Mouse (Mus musculus) adrenal gland, postnatal 10 days (tissue): ENCODE data around the gene Tmem125. TPM values are rescaled to one million over a fixed set of nuclear protein-coding genes. Genes with fewer than 3 reads are reported as not detected.

ENCODE experiments used
- DNase-seq: peaks from one replicate; pipeline ENCODE4 v3.0.0; 2021; ENCODE audit warnings: mixed read lengths
- long read RNA-seq, 2 experiments: library from polyadenylated mRNA; stranded (forward); transcript quantifications; one replicate each; pipeline ENCODE4 v2.0.0; 2021
- total RNA-seq, 2 experiments: library from RNA; stranded (reverse); gene quantifications; 2 replicates each; pipeline ENCODE4 v1.2.3; 2021

Gene Tmem125
- total RNA-seq, result 1 to 10 TPM; 1.3 to 1.6 TPM
- long read RNA-seq, experiment 1, partial matches to known transcripts, result 0 of 4 reads
- long read RNA-seq, experiment 1, other reads (novel, unspliced or antisense), result 4 of 4 reads
- long read RNA-seq, experiment 2, partial matches to known transcripts, result 1 of 4 reads
- long read RNA-seq, experiment 2, other reads (novel, unspliced or antisense), result 0 of 4 reads

DNA sequence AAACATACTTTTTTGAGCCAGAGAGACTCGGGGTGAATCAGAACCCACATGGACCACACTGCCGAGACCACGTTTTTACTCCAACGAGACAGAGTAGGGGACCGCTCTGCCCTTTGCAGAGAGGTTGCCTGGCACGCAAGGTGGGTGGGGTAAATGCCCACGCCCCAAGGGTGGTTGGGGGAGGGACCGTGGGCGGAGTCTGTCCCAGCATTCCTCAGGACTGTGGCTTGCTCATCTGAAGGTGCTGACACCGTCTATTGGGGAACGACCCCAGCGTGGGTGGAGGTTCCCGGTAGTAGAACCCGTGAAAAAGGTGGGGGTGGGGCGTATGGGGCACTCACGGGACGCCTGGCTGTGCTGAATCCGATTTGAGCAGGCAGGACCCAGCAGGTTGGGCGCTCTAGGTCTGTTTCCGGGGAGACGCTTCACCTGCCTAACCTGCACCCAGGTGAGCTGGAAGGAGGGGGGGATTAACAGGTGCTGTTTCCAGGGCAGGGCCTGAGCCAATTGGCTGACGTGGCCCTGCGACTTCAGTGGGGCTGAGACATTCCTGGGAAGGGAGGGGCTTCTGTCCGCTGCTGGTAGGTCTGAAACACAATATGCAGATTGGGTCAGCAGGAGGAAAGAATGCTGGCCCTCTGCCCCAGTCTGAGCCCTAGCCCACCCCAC lies at the start of gene Tmem125:
Gene Tmem125 (minus strand): TSS at position 453 of the 669 bp plus-strand sequence.
- peak; percentile 74 for DNase-seq

DNA sequence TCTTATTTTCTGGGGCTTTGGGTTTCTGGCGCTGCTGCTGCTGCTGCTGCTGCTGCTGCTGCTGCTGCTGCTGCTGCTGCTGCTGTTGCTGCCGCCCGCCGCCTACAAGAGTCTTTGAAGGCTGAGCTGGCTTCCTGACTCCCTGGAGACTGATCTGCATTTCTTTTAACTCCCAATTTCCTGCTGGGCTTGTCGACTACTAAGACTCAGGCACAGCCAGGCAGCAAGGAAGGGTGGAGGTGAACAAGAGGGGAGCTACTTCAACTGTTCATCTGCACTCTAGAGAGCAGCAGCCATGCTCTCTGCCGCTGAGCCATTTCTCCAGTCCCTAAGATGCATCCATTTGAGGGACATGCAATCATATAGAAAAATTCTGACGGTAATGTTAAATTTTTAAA lies 45.9 kb upstream of the Tmem125 start:
- no peak for DNase-seq

DNA sequence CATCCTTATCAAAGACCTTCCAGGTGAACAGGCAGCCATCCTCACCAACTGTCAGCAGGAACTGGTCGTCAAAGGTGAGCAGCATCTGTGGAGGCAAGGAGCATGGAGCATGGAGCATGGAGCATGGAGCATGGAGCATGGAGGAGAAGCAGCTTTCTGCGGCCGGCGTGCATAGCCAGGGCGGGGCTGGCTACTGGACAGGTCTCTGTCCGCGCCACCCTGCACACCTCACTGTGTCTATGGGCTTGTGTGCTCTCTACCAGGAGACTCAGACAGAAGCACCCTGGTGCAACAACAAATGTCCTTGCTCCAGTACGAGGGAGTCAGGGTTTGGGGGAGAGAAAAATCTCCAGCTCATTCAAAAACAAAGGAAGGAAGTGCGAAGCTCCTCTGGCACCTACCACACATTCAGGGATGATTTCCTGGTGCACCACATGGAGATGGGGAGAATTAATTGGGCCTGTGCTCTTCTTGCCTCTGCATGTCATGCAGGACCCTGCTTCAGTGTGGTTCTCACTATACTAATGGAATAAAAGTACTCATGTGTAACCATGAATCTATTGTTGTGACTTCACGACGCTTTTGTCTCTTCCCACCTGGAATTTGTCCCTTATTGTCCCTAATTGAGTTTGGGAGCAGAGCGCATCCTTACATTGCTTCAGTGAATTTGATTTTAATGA lies 45.3 kb upstream of the Tmem125 start:
- DNase-seq, result no peak

DNA sequence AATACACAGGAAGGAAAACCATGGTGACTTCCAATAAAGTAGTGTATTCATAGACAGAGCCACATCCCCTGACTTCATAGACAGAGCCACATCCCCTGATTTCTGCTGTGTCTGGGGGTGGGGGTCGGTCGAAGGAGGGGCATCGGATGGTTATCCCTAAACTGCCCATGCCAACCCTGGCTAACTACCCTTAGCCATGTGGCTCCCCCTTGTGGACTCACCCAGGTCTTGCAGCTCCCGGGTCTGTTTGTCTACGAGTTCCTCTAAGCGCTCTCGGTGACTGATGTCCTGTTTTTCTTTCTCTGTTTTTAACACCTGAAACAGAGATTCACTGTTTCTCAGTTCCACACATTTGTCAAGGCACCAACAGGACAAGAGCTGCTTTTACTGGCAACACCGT lies 38.8 kb upstream of the Tmem125 start:
- no peak for DNase-seq

DNA sequence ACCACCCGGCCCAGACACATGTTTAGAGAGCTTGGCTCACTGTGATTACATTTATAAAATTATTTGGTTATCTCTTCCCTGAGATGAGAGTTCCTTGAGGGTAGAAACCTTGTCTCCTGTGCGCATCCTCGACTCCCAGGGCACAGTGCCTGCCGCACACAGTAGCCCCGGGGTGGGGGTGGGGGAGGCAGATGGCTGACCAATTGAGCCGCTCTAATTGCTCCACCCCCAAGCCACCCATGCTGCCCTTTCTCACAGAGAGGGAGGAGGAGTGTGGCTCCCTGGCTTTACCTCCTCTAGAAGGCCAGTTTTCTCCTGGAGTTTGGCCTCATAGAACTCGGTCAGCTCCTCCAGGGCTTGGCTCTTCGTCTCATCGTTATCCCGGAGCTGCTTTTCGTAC lies 37.7 kb upstream of the Tmem125 start:
- no peak for DNase-seq

DNA sequence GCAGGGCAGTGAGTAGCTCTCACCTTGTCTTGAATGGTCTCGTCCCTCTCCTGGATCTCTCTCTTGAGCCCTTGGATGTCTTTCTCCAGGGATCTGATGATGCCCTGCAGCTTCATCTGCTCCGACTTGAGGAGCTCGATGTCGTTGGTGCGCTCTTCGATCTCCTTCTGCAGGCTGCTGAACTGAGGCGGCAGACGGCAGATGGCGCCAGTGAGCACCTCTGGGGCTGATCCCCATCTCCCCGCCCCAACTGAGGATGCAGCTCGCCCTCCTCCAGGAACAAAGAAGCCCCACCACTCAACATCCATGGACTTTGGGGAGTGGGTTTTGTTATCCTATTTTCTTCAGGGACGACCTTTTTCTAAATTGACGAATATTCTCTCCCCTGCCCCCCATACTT lies 35.5 kb upstream of the Tmem125 start:
- DNase-seq, result peak; percentile 50

DNA sequence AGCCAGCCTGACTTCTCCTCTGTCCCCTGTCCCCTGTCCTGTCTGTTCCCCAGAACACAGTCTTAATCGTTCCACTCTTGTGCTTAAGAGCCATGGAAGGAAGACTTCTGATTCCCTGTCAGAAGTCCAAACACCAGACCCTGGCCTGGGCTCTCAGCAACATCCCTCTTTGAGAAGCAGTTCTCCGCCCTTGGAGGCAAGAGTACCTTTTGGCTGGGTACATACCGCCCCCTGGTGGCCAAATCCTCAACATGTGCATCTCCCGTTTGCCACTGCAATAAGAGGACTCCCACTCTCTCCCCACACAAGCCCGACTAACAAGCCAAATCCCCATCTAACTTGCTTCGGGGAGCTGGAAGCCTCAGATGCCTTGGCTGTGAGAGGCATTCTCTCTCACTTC lies 32.3 kb upstream of the Tmem125 start:
- DNase-seq, result peak; percentile 91

DNA sequence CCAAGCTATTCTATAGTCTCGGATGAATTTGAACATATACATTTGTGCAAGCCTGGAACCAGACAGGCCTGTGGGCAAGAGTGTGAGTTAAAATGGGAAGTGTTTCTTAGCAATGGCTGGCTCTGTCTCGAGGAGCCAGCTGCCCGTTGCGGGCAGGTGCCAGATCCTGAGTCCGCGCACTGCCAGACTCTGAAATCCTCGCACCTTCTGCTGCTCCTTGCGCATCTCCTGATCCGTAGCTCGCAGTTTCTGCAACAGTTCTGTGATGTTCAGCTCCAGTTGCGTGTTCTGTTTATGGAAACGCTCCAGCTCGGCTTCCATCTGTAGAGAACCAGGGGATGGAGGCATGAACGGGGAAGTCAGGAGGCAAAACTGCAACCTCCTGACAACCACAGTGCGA lies 27.6 kb upstream of the Tmem125 start:
- no peak for DNase-seq

DNA sequence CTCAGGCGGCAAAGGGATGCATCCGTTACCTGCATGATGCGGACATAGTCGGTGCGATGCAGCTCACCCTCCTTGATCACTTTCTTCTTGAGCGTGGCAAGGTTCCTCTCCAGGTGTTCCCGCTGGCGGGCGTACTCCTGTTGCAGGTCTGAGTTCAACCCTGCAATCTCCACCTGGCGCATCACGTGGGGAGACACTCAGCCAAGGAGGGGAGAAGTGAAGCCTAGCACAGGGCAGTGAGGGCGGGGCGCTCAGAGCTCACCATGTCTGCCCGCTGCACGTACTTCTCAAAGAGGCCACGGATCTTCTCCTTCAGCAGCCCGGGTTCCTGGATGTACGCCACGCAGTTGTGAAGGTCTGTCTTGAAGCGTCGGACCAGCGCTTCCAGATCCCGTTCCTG lies 25.5 kb upstream of the Tmem125 start:
- DNase-seq, result no peak

DNA sequence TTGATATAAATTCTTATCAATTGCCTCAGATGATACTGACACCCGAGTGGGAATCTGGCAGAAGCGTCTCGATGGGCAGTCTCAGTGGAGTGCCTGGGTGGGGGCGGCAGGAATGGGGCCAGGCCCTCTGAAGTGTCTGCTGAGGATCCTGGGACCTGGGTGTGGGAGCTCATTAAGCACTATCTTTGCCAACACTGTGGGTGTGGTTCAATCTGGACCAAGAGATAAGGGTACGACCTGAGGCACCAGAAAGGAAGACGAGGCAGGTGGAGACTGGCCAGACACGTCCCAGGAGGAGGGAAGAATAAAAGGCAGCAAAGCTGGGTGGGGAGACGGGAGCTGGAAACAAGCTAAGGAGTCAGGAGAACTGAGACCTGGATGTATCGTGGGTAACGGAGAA lies 24.9 kb upstream of the Tmem125 start:
- no peak for DNase-seq

DNA sequence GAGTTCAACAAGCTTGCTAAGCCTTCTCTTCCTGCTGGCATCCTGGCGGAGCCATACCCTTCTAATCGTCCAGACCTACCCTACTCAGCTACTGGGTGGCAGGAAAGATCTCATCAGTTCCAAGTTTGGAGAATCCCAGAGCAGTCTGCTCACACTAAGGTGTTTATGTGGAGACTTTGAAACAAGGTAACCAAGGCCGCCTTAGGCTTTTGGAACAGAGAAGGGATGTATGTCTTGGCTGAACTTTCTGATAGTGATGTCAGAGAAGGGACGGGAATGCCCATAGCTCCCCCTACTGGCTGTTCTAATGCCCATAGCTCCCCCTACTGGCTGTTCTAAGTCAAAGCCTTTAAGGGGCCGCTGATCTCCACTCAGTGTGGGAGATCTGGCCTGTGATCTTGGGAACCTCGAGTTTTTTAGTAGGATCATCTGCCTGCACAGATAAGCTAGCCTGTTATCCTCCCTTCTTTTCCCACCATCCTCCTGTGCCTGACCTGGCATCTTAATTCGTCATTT lies 22.4 kb upstream of the Tmem125 start:
- peak; percentile 74 for DNase-seq

DNA sequence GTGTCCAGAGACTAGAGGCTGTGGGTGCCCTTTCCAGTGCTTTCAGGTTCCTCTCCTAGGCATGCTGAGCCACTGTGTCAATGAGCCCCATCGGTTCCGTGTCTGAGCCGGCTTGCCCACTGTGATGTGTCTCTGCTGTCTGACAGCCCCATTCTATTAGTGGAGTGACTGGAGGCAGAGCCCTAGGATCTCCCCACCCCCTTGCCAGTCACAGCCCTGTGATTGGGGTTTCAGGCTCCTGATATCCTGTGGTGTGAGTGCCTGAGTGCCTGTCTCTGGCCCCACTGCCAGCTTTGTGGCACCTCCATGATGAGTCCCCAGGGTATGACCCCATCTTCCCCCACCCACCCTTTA lies 21.1 kb upstream of the Tmem125 start:
- no peak for DNase-seq

DNA sequence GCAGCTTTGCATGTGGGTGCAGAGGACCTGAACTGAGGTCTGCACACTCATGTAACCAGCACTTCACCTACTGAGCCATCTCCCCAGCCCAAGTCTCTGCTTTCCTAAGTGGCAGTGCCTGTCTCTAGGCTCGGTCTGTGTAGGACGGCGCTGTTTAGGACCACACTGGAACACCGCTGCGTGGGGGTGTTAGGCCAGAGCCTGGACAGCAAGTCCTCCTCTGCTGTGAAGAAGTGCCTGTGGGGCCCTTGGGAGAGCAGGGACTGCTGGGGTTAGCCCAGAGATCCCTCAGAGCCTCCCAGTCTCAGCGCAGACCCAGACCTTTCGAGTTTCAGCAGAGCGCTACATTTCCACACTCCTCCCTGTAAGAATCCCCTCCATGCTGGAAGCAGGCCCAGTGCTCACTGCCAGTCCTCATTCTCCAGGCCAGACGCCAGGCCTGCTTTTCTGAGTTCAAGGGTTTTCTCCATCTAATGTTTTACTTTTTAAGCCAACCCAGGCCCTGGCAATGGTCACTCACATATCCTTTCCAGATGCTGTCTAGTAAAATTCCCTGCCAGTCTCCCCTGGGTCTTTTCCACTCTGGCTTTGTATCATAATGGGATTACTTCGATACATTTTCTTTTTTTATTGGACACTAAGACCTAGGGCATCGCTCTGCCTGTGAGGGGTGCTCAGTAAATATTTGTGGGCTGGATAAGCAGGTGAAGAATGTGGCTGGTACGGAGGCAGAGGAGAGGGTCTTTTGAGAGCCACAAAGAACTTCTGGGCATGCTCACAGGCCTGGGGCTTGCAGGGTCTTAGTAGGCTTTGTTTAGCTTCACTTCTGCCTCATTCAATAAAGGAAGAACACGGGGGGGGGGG lies 20.4 kb upstream of the Tmem125 start:
- DNase-seq, result peak; percentile 37

DNA sequence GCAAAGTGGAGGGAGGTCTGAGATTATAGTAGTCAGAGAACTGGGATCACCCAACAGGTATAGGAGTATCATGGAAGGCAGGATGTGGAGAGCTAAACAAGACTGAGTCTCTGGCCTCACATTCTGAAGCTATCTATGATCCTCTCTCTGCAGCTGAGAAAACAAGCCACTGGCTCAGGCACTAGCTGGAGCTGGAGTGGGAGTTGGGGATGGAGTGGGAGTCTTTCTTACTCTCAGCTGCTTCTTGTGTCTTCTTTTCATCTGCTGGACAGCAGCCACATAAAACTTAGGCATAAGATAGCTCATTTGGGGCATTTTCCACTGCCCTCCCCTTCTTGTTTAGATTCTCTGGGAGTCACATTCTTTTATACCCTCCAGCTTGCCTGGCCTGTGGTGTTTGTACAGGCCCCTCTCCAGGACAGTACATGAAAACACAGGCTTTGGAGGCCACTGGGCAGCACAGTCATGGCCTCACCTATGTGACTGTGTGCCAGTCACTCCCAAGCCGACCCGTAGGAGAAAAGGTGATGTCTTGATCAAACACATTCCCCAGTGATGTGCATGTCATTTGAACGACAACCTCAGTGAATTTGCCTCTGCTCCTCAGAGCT lies 9.3 kb upstream of the Tmem125 start:
- no peak for DNase-seq

DNA sequence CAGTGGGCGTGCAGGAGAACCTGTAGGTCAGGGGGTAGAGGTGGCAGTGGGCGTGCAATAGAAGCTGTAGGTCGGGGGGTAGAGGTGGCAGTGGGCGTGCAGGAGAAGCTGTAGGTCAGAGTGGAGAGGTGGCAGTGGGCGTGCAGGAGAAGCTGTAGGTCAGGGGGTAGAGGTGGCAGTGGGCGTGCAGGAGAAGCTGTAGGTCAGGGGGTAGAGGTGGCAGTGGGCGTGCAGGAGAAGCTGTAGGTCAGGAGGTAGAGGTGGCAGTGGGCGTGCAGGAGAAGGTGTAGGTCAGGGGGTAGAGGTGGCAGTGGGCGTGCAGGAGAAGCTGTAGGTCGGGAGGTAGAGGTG lies 4.3 kb upstream of the Tmem125 start:
- DNase-seq, result peak; percentile 24

DNA sequence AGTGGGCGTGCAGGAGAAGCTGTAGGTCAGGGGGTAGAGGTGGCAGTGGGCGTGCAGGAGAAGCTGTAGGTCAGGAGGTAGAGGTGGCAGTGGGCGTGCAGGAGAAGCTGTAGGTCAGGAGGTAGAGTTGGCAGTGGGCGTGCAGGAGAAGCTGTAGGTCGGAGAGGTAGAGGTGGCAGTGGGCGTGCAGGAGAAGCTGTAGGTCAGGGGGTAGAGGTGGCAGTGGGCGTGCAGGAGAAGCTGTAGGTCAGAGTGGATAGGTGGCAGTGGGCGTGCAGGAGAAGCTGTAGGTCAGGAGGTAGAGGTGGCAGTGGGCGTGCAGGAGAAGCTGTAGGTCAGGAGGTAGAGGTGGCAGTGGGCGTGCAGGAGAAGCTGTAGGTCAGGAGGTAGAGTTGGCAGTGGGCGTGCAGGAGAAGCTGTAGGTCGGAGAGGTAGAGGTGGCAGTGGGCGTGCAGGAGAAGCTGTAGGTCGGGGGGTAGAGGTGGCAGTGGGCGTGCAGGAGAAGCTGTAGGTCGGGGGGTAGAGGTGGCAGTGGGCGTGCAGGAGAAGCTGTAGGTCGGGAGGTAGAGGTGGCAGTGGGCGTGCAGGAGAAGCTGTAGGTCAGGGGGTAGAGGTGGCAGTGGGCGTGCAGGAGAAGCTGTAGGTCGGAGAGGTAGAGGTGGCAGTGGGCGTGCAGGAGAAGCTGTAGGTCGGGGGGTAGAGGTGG lies 3.7 kb upstream of the Tmem125 start:
- DNase-seq, result peak; percentile 57

DNA sequence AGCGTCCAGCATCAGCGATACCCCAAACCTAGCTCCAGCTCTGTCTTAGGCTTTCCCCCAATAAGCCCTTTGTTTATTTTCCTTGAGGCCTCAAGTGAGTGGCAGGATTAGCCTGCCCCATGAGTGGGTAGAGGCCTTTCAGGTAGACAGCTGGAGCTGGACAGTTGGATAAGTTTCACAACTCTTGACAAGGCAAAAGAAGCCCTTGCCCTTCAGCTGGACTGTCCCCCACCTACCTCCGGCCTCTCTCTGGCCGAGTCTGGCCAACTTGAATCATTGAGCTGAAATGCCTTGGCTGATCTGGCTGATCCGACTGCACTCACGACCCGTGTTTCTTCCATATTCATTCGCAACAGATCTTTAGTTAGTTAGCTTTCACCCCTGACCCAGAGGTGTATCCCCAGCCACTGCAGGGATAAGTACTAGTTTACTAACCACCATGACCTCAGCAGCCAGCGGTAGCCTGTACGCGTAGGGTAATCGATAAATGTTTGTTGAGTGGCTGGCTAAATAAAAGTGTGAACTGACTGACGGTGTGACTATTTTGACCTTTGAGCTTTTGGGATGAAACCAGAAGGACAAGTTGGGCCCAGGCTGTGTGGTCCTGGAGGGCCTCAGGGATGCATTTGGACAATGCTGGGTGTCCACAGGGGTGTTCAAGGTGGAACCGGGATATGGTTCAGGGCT lies 740 bp upstream of the Tmem125 start:
- DNase-seq, result no peak

DNA sequence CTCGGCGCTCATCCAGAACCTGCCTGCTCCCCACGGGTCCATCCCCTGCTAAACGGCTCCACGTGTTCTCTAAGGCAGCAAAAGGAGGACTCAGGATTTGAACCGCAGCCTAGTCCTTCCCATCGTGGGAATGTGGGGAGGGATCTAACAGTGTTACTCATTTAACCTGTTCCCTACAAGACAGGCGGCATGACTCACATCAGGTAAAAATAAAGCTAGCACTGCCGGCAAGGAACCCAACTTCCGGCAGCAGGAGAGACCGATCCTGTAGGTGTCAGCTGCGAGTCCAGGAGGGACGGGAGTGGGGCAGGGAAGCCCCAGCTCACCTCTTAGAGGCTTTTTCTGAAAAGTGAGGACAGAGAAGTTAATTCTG lies 700 bp downstream of the Tmem125 start:
- DNase-seq, result peak; percentile 11

DNA sequence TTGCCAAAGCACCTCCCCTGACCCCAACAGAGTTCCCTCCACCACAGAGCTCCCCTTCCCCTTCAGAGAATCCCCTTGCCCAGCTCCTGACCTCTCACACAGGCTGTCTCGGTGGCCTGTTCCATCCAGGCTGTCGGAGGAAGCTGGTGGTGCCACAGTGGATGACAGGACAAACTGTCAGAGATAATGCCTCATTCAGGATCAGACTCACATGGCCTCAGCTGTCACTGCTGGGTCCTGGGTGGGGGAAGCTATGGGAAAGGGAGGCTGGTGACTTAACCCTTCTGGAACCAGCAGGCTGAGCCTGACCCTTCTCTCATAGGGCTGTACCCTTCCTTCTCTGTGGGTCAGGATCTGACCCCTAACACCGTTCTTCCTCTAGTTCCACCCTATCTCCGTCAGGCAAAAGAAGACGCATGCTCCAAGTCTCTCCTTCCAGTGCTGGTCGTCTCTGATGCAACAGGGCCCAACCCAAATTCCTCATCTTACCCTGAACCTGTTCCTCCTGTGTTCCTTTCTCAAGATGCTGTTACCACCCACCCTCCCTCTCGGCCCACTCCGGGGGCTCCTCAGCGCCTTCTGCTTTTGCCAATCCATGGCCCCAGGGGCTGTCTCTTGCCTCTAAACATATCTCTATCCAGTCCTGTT lies 1.2 kb downstream of the Tmem125 start:
- DNase-seq, result no peak

DNA sequence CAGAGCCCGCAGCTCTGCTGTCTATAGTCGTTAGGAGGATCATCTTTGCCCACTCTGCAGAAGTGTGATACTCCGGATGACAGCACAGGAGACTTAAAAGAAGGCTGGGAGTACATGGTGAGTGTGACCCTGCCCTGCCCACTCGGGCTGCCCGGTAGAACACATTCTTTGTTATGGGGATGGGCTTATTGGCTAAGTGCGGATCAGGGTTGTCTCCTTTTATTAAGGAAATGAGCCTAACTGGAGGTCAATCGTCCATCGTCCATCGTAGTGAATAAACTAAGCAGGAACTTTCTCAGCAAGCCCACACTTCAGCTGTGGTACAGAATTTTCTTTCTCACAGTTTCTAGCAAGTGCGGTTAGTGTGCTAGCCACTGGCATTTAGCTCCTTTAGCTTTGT lies 3.9 kb downstream of the Tmem125 start:
- DNase-seq, result no peak

DNA sequence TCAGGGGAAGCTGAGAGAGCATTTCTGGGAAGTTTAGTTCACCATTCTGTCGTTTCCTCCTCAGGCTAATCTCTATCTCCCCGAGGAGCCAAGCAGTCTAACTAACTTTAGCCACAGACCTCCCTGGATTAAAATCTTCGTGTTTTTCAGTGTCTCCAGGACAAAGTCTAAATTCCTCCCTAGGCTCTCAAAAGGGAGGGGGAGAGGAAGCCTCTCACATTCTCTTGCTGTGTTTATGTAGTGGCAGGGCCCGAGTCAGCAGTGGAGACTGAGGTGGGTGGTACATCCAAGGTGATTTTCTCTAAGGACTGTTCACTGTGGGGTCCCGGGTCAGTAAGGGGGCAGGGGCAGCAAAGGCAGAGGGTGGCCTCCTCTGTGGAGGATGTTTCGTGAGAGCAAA lies 6.0 kb downstream of the Tmem125 start:
- no peak for DNase-seq
